Mouse (Mus musculus): ENCODE measurements around the gene Sv2c.
"Not testable (repeated sequence)": the region's sequence is repeated elsewhere in the genome, so short reads cannot be mapped to it uniquely, and the experiment has no call there.

The Sv2c gene

DNA sequence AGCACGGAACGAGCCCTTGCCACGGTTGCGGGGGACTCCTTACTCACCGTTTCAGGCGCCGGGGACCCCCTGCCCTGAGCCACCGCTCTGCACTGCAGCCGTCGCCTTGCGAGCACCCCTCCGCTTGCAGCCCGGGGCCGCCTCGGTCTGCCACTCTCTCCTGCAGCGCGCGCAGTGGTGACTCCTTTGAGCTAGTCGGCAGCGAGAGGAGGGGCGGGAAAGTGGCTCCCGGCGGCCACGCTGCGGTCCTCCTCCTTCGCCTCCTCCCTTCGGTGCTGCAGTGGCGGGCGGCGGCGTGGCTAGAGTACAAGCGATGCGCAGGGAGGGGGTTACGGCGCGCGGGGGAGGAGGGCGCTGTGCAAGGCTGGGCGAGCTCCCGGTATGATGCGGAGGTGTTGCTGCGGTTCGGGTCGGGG, at the start of gene Sv2c:
Sv2c (minus strand) TSS at position 177 of the 416 bp plus-strand sequence.
- DNase-seq = peak; percentile 69 to 78

- DNase-seq = peak in 1 of 2 experiments; percentile 21
Observed at GRCm38 (mm10) chr13:96180671-96181161, 48.3 kb upstream of the Sv2c start.

- peak; percentile 92 to 95 for DNase-seq
Observed at GRCm38 (mm10) chr13:96175591-96176212, 43.3 kb upstream of the Sv2c start.

GRCm38 (mm10) chr13:96173686-96174085, 41.3 kb upstream of the Sv2c start:
- no peak for DNase-seq

- DNase-seq = no peak
Observed at GRCm38 (mm10) chr13:96172290-96172689, 39.9 kb upstream of the Sv2c start.

DNA sequence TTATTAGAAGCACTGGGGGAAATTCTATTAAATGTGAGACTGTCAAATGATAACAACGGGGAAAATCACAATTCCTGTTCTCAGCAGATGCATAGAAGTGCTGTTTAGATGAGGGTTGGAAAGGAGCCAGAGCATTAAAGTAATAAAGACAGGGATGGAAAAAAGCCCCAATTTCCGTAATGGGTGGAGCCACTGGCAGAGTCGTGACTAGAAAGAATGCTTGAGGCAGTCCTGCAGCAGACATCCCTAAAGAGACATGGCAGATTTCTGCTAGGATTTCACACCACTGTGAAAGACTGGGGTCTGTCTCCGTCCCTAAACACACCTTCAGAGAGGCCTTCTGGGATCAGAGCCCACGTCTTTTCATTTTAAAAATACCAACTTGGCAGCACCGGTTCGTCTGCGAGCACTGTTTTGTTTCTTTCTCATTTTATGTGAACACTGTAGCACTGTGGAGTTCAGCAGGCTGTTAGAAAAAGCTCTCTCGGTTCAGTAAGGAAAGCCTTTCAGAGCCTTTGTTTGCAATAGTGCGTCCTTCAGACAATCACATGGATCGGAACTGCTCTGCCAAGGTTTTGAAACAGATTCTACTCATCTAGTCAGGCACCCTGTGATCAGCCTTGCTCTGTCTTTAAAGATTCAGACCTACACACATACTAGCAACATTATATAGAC, 36.8 kb upstream of the Sv2c start:
- DNase-seq = no peak

- no peak for DNase-seq
Observed at GRCm38 (mm10) chr13:96166593-96166992, 34.2 kb upstream of the Sv2c start.

DNA sequence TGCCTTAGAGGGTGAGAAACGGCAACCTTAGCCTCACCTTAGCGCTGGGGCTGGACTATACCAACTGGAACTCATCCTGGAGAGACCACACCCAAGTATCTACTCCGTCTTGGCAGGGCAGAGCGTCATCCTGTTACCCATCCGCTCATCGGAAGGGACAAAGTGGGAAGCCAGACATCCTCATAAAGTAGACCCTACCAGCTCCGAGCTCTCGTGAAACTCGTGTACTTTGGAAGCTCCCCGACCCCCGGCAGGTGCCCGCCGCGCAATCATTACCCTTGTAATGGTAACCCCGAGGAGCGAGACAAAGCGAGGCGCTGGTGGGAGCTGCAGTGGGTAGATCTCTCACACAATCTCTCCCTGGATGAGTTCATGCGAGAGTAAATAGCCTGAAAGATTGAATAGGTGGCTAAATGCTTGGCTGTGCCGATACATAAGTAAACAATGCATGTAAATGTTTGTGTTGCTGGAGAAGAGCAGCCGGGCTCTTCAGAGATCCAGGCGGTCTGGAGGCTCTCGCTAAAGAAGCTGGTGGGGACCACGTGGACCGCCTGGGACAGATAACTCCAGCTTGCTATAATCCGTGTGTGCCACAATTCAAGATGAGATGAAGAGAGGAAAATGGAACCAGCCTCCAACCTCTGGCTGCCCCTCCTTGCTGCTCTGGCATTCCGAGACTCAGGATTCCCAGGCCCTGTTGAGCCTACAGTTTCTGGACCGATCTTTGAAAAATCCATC, 1.2 kb upstream of the Sv2c start:
- peak; percentile 31 to 34 for DNase-seq

GRCm38 (mm10) chr13:96132833-96133232, 456 bp upstream of the Sv2c start:
- no peak for DNase-seq

DNA sequence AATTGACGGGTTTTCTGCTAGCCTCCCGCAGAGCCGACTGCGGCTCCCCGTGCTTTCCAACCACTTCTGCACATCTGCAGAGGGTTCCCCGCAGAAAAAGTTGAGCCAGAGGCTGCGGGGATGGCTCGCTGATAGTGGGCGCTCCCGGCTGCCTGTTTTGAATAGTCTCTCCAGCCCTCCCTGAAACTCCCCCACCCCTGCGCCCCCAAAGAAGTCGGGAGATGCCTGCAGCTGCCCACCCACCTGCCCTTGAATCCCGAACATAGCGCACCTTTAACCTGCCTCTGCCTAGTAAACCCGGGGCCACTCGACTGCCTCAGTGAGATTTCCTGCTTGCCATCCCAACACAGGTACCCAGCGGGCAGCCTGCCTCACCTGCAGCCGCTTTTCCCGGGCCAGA, 466 bp downstream of the Sv2c start:
- DNase-seq = peak in 1 of 2 experiments; percentile 34

DNA sequence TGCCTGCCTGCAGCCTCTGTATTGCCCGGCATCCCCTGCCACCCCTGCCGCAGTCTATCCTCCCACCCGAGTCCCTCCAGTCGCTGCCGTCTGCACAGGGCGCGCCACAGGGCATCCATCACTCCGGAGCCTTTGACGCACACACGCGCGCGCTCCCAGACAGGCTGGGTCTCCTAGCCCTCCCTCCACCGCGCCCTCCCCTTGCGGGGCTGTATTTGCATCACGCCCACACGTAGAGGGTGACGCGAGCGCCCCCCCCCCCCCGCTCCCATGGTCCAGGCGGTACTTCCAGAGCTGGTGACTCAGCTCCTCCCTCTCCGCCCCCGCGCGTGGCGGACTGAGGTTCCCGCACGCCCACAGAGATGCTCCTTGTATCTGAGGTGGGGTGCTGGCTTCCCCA, 1.3 kb downstream of the Sv2c start:
- DNase-seq = peak; percentile 79 to 88

GRCm38 (mm10) chr13:96129081-96129480, 3.3 kb downstream of the Sv2c start:
- no peak for DNase-seq

- no peak for DNase-seq
Observed at GRCm38 (mm10) chr13:96126669-96127068, 5.7 kb downstream of the Sv2c start.

DNA sequence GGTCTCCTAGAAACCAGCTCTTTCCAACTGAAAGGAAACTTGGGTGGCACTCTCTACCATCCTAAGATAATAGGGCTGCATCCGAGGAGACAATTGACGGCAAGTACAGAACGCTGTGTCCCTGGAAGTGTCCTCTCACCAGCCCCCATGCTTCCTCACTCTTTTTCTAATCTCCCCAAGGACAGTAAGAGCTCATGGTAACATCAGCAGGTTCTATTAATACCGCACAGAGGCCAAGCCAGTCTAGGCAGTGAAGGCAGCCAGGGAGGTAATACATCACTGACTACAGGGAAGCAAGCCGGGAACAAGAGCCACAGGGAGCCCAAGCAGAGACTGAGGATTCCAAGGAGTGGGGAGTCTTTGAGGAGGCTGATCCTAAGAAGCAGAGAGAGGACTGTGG, 7.4 kb downstream of the Sv2c start:
- no peak for DNase-seq

- DNase-seq = no peak
Observed at GRCm38 (mm10) chr13:96112711-96113110, 19.7 kb downstream of the Sv2c start.

- DNase-seq = no peak
Observed at GRCm38 (mm10) chr13:96110767-96111166, 21.6 kb downstream of the Sv2c start.

GRCm38 (mm10) chr13:96106367-96106766, 26.0 kb downstream of the Sv2c start:
- no peak for DNase-seq

GRCm38 (mm10) chr13:96090929-96091328, 41.4 kb downstream of the Sv2c start:
- peak in 1 of 2 experiments; percentile 7 for DNase-seq

- DNase-seq = no peak
Observed at GRCm38 (mm10) chr13:96085581-96086302, 46.6 kb downstream of the Sv2c start.

DNA sequence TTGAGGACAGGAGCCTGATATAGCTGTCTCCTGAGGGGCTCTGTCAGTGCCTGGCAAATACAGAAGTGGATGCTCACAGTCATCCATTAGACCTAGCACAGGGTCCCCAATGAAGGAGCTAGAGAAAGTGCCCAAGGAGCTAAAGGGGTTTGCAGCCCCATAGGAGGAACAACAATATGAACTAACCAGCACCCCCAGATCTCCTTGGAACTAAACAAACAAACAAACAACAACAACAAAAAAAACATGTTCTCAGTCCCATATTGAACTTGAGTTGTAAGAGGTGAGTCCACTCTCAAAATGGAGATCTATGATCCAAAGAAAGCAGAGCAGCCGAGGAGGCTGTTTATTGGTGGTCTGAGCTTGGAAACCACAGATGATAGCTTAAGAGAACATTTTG, 50.6 kb downstream of the Sv2c start, which contains the start of gene Gm17190:
Gm17190 (plus strand) TSS at position 301 of the 400 bp plus-strand sequence.
- DNase-seq = not testable (repeated sequence)

GRCm38 (mm10) chr13:96081276-96081675, 51.1 kb downstream of the Sv2c start, which contains the start of gene Gm20075:
Gm20075 (minus strand) TSS chr13:96081376.
- DNase-seq = not testable (repeated sequence)

GRCm38 (mm10) chr13:96073555-96073954, 58.8 kb downstream of the Sv2c start:
- no peak for DNase-seq

- DNase-seq = no peak
Observed at GRCm38 (mm10) chr13:96052755-96053154, 79.6 kb downstream of the Sv2c start.

Data from cerebellum, postnatal 25 days (tissue).